Mouse (Mus musculus) heart, embryonic 14.5 days (tissue): Measurements from ENCODE around the gene Il17rb. TPM values are rescaled to one million over a fixed set of nuclear protein-coding genes. Genes with fewer than 3 reads are reported as not detected.

ENCODE experiments used
- ATAC-seq: fragments of 200-750 bp; cut with Nextera tagmentation; 2 replicates; pipeline ENCODE4 v1.8.0; 2017; ENCODE audit warnings: low read depth, moderate TSS enrichment; ENCODE audit not compliant: insufficient number of reproducible peaks, insufficient read depth, low FRiP score
- H3K27ac ChIP-seq, 2 experiments: fragments of 200-500 bp in 1 of 2; fragments of 300-500 bp in 1 of 2; sonication (generic) in 1 of 2; replicated peaks in 1 of 2; 2 replicates each; pipeline ENCODE4 v1.5.1; 2012 to 2014; ENCODE audit warnings: low read depth in 2 of 2, low read length in 2 of 2, control low read depth in 1 of 2, mild to moderate bottlenecking in 1 of 2, mixed read lengths in 1 of 2; ENCODE audit not compliant: control insufficient read depth in 1 of 2, insufficient read depth in 1 of 2
- H3K27me3 ChIP-seq: fragments of 300-500 bp; sonication (generic); 2 replicates; pipeline ENCODE4 v1.6.1; 2014; ENCODE audit warnings: mild to moderate bottlenecking, low read length, control low read depth; ENCODE audit not compliant: control insufficient read depth, insufficient read depth
- H3K36me3 ChIP-seq: fragments of 300-500 bp; sonication (generic); 2 replicates; pipeline ENCODE4 v1.6.1; 2014; ENCODE audit warnings: mild to moderate bottlenecking, control low read depth, low read length, mixed read lengths; ENCODE audit not compliant: control insufficient read depth, insufficient read depth
- H3K4me1 ChIP-seq, 2 experiments: fragments of 200-500 bp in 1 of 2; fragments of 300-500 bp in 1 of 2; sonication (generic) in 1 of 2; 2 replicates each; pipeline ENCODE4 v1.6.1; 2012 to 2014; ENCODE audit warnings: low read length in 2 of 2, control low read depth in 1 of 2, mixed read lengths in 1 of 2; ENCODE audit not compliant: control insufficient read depth in 2 of 2, insufficient read depth in 2 of 2
- H3K4me2 ChIP-seq: fragments of 300-500 bp; sonication (generic); 2 replicates; pipeline ENCODE4 v1.6.1; 2014; ENCODE audit warnings: mild to moderate bottlenecking, low read length
- H3K4me3 ChIP-seq, 2 experiments: fragments of 200-500 bp in 1 of 2; fragments of 300-500 bp in 1 of 2; sonication (generic) in 1 of 2; 2 replicates each; pipeline ENCODE4 v1.5.1; 2012 to 2014; ENCODE audit warnings: low read length in 2 of 2, mild to moderate bottlenecking in 2 of 2, control low read depth in 1 of 2, low read depth in 1 of 2, moderate library complexity in 1 of 2; ENCODE audit not compliant: control insufficient read depth in 1 of 2, insufficient read depth in 1 of 2
- H3K9ac ChIP-seq: fragments of 300-500 bp; sonication (generic); 2 replicates; pipeline ENCODE4 v1.6.1; 2014; ENCODE audit warnings: mild to moderate bottlenecking, low read length
- H3K9me3 ChIP-seq: fragments of 300-500 bp; sonication (generic); 2 replicates; pipeline ENCODE4 v1.6.1; 2016; ENCODE audit warnings: low read length, control low read depth; ENCODE audit not compliant: control insufficient read depth
- WGBS: fragments of 180-500 bp; shearing (Covaris S2); extraction: QIAGEN DNeasy Blood & Tissue Kit; methylation state at CpG from one replicate; pipeline ENCODE4 v1.1.7; 2014; 5-methylcytosine and 5-hydroxymethylcytosine counted together
- polyA plus RNA-seq: library from polyadenylated mRNA; unstranded; fragments of >200 nt; fragmentation: Nextera tagmentation; extraction: Ambion mirVana; gene quantifications from 2 replicates; pipeline ENCODE4 v1.2.1, GENCODE M21; 2014

The Il17rb gene
- polyA plus RNA-seq, result 0.36 and 0.85 TPM in 2 replicates

GRCm38 (mm10) chr14:30008733-30009575 lies at the start of gene Il17rb, which contains the start of gene Chdh:
TSS of gene Il17rb (minus strand) at chr14:30008896.
TSS of gene Chdh (plus strand) at chr14:30009023.
- Histone ChIP-seq H3K27me3 (peaks cover 29% of the 10 kb centered on the region), H3K4me2 (peak within 1 kb of the TSS; percentile 90), H3K9ac (peak within 1 kb of the TSS; percentile 51), H3K27ac (no peak within 1 kb of the TSS), H3K4me1 (peaks cover 5 to 10% of the 10 kb centered on the region in 2 experiments; a peak in 3 of 4 replicates), H3K9me3 (no peaks in the 10 kb centered on the region), H3K4me3 (peak within 1 kb of the TSS; percentile 39 to 49), H3K36me3 (no peaks in the 10 kb centered on the region)
- WGBS, result 8% methylated on average over 54 of the region's 54 CpGs
- peak; percentile 46; the same call in 1 of the 2 replicates for ATAC-seq

GRCm38 (mm10) chr14:30056031-30056766 lies 47.5 kb upstream of the Il17rb start:
- WGBS, result 66% methylated on average over 13 of the region's 13 CpGs

GRCm38 (mm10) chr14:30054922-30055321 lies 46.2 kb upstream of the Il17rb start:
- H3K27ac ChIP-seq, result no peak overlapping the region
- no peak overlapping the region for H3K9ac ChIP-seq
- no peaks in the 10 kb centered on the region for H3K36me3 ChIP-seq
- H3K4me3 ChIP-seq, result no peak overlapping the region
- no peaks in the 10 kb centered on the region for H3K27me3 ChIP-seq
- no peaks in the 10 kb centered on the region for H3K9me3 ChIP-seq
- ATAC-seq, result no peak
- H3K4me1 ChIP-seq, result no peaks in the 10 kb centered on the region
- no peak overlapping the region for H3K4me2 ChIP-seq
- 73% methylated on average over 7 of the region's 7 CpGs for WGBS

More at GRCm38 (mm10) chr14:30056031-30056766, 47.5 kb upstream of the Il17rb start:
- Histone ChIP-seq H3K36me3 (no peaks in the 10 kb centered on the region), H3K27ac (no peak overlapping the region), H3K4me2 (no peak overlapping the region), H3K4me3 (no peak overlapping the region), H3K9ac (no peak overlapping the region), H3K9me3 (no peaks in the 10 kb centered on the region), H3K4me1 (no peaks in the 10 kb centered on the region), H3K27me3 (no peaks in the 10 kb centered on the region)
- no peak for ATAC-seq

GRCm38 (mm10) chr14:30050280-30050679 lies 41.6 kb upstream of the Il17rb start:
- ATAC-seq, result no peak
- no peaks in the 10 kb centered on the region for H3K9me3 ChIP-seq
- H3K4me2 ChIP-seq, result no peak overlapping the region
- no peaks in the 10 kb centered on the region for H3K27me3 ChIP-seq
- WGBS, result 88% methylated on average over 8 of the region's 8 CpGs
- peaks cover 3 to 9% of the 10 kb centered on the region in 2 experiments; a peak in 2 of 4 replicates for H3K4me1 ChIP-seq
- no peak overlapping the region for H3K9ac ChIP-seq
- no peaks in the 10 kb centered on the region for H3K36me3 ChIP-seq
- H3K4me3 ChIP-seq, result no peak overlapping the region
- no peak overlapping the region for H3K27ac ChIP-seq

- no peaks in the 10 kb centered on the region for H3K36me3 ChIP-seq
- H3K4me3 ChIP-seq, result no peak overlapping the region
- peaks cover 6 to 14% of the 10 kb centered on the region in 2 experiments for H3K4me1 ChIP-seq
- H3K9ac ChIP-seq, result no peak overlapping the region
- ATAC-seq, result no peak
- H3K27me3 ChIP-seq, result no peaks in the 10 kb centered on the region
- WGBS, result 77% methylated on average over 3 of the region's 3 CpGs
- H3K9me3 ChIP-seq, result no peaks in the 10 kb centered on the region
- H3K27ac ChIP-seq, result no peak overlapping the region
- no peak overlapping the region for H3K4me2 ChIP-seq
Observed at GRCm38 (mm10) chr14:30048049-30048448, 39.4 kb upstream of the Il17rb start.

- no peak overlapping the region for H3K27ac ChIP-seq
- no peaks in the 10 kb centered on the region for H3K9me3 ChIP-seq
- no peak overlapping the region for H3K9ac ChIP-seq
- H3K4me1 ChIP-seq, result peaks cover 6 to 14% of the 10 kb centered on the region in 2 experiments
- ATAC-seq, result no peak
- H3K4me3 ChIP-seq, result no peak overlapping the region
- H3K36me3 ChIP-seq, result 0 out of 2 replicates have a peak, but pooled peaks cover 2% of the 10 kb centered on the region
- WGBS, result 85% methylated on average over 4 of the region's 4 CpGs
- H3K4me2 ChIP-seq, result no peak overlapping the region
- H3K27me3 ChIP-seq, result no peaks in the 10 kb centered on the region
Observed at GRCm38 (mm10) chr14:30046976-30047375, 38.3 kb upstream of the Il17rb start.

- peaks cover 6 to 14% of the 10 kb centered on the region in 2 experiments for H3K4me1 ChIP-seq
- no peak overlapping the region for H3K4me3 ChIP-seq
- 40% methylated on average over 8 of the region's 8 CpGs for WGBS
- peak overlapping the region in 1 of 2 experiments; percentile 3; a peak in 1 of 4 replicates for H3K27ac ChIP-seq
- no peak overlapping the region for H3K9ac ChIP-seq
- H3K27me3 ChIP-seq, result no peaks in the 10 kb centered on the region
- ATAC-seq, result no peak
- H3K36me3 ChIP-seq, result 0 out of 2 replicates have a peak, but pooled peaks cover 4% of the 10 kb centered on the region
- H3K9me3 ChIP-seq, result no peaks in the 10 kb centered on the region
- H3K4me2 ChIP-seq, result no peak overlapping the region
Observed at GRCm38 (mm10) chr14:30045704-30046220, 37.1 kb upstream of the Il17rb start.
